Mouse (Mus musculus): ENCODE results near the gene Lefty1. TPM values are rescaled to one million over a fixed set of nuclear protein-coding genes. Genes with fewer than 3 reads are reported as not detected.
A peak's percentile ranks its signal among the peaks of the same experiment; 100 is the strongest.
"Not testable (repeated sequence)": the region's sequence is repeated elsewhere in the genome, so short reads cannot be mapped to it uniquely, and the experiment has no call there.

Gene Lefty1
- polyA plus RNA-seq (2016; fragmentation: Nextera tagmentation; extraction: Ambion mirVana), result 0.71 and 0.78 TPM in 2 replicates

- no peak for DNase-seq (ENCODE audit: low spot score)
- Histone ChIP-seq H3K4me3 (no peak within 1 kb of the TSS), H3K4me1 (replicated peaks) (peaks cover 41% of the 10 kb centered on the region), H3K36me3 (no peaks in the 10 kb centered on the region), H3K9me3 (no peaks in the 10 kb centered on the region), H3K27me3 (ENCODE audit: insufficient read depth, poor library complexity, severe bottlenecking) (peaks cover 64% of the 10 kb centered on the region), H3K27ac (no peak within 1 kb of the TSS)
- 10% methylated on average over 21 of the region's 21 CpGs for WGBS
Measured at GRCm38 (mm10) chr1:180934467-180935419, at the start of gene Lefty1. Gene Lefty1 (plus strand): TSS chr1:180935022.

GRCm38 (mm10) chr1:180888556-180889042, 46.2 kb upstream of the Lefty1 start:
- peaks cover 43% of the 10 kb centered on the region for H3K27me3 ChIP-seq (ENCODE audit: insufficient read depth, poor library complexity, severe bottlenecking)
- no peak overlapping the region for H3K4me3 ChIP-seq
- H3K27ac ChIP-seq, result peak overlapping the region; percentile 24
- peaks cover 22% of the 10 kb centered on the region for H3K4me1 ChIP-seq (replicated peaks)
- no peaks in the 10 kb centered on the region for H3K9me3 ChIP-seq
- H3K36me3 ChIP-seq, result no peaks in the 10 kb centered on the region
- DNase-seq (ENCODE audit: low spot score), result no peak
- 8% methylated on average over 13 of the region's 13 CpGs for WGBS

GRCm38 (mm10) chr1:180889172-180889571, 45.6 kb upstream of the Lefty1 start:
- Histone ChIP-seq H3K36me3 (no peaks in the 10 kb centered on the region), H3K27me3 (ENCODE audit: insufficient read depth, poor library complexity, severe bottlenecking) (peaks cover 49% of the 10 kb centered on the region), H3K4me3 (no peak overlapping the region), H3K9me3 (no peaks in the 10 kb centered on the region), H3K4me1 (replicated peaks) (peaks cover 23% of the 10 kb centered on the region), H3K27ac (no peak overlapping the region)
- no peak for DNase-seq (ENCODE audit: low spot score)
- WGBS, result 29% methylated on average over 7 of the region's 7 CpGs

- H3K27ac ChIP-seq, result no peak overlapping the region
- no peak overlapping the region for H3K4me3 ChIP-seq
- no peaks in the 10 kb centered on the region for H3K36me3 ChIP-seq
- 40% methylated on average over 6 of the region's 6 CpGs for WGBS
- H3K9me3 ChIP-seq, result no peaks in the 10 kb centered on the region
- no peak for DNase-seq (ENCODE audit: low spot score)
- peaks cover 28% of the 10 kb centered on the region for H3K4me1 ChIP-seq (replicated peaks)
- H3K27me3 ChIP-seq (ENCODE audit: insufficient read depth, poor library complexity, severe bottlenecking), result peaks cover 56% of the 10 kb centered on the region
Measured at GRCm38 (mm10) chr1:180889841-180890240, 45.0 kb upstream of the Lefty1 start.

GRCm38 (mm10) chr1:180892808-180893207, 42.0 kb upstream of the Lefty1 start, which contains the start of gene Lefty2:
Gene Lefty2 (plus strand): TSS chr1:180893108.
- H3K27me3 ChIP-seq (ENCODE audit: insufficient read depth, poor library complexity, severe bottlenecking), result peaks cover 66% of the 10 kb centered on the region
- DNase-seq (ENCODE audit: low spot score), result no peak
- no peaks in the 10 kb centered on the region for H3K36me3 ChIP-seq
- WGBS, result 59% methylated on average over 10 of the region's 10 CpGs
- peaks cover 28% of the 10 kb centered on the region for H3K4me1 ChIP-seq (replicated peaks)
- no peak within 1 kb of the TSS for H3K4me3 ChIP-seq
- no peaks in the 10 kb centered on the region for H3K9me3 ChIP-seq
- no peak within 1 kb of the TSS for H3K27ac ChIP-seq

- Histone ChIP-seq H3K27me3 (ENCODE audit: insufficient read depth, poor library complexity, severe bottlenecking) (peaks cover 54% of the 10 kb centered on the region), H3K4me1 (replicated peaks) (peaks cover 15% of the 10 kb centered on the region; the same call in 1 of the 2 replicates), H3K4me3 (peak overlapping the region; percentile 39)
- H3K9me3 ChIP-seq; H3K27ac ChIP-seq; DNase-seq (ENCODE audit: low spot score); H3K36me3 ChIP-seq: not testable (repeated sequence)
- WGBS, result 6% methylated on average over 49 of the region's 51 CpGs
Measured at GRCm38 (mm10) chr1:180894088-180894987, 40.5 kb upstream of the Lefty1 start.

GRCm38 (mm10) chr1:180901107-180901506, 33.7 kb upstream of the Lefty1 start:
- H3K4me3 ChIP-seq, result no peak overlapping the region
- H3K36me3 ChIP-seq, result peaks cover 7% of the 10 kb centered on the region
- under 1% methylated on average over 4 of the region's 4 CpGs for WGBS
- 0 out of 2 replicates have a peak, but pooled peaks cover 8% of the 10 kb centered on the region for H3K27me3 ChIP-seq (ENCODE audit: insufficient read depth, poor library complexity, severe bottlenecking)
- H3K4me1 ChIP-seq (replicated peaks), result peaks cover 27% of the 10 kb centered on the region
- no peak overlapping the region for H3K27ac ChIP-seq
- DNase-seq (ENCODE audit: low spot score), result no peak
- H3K9me3 ChIP-seq, result no peaks in the 10 kb centered on the region

- no peak overlapping the region for H3K27ac ChIP-seq
- 0 out of 2 replicates have a peak, but pooled peaks cover under 1% of the 10 kb centered on the region for H3K27me3 ChIP-seq (ENCODE audit: insufficient read depth, poor library complexity, severe bottlenecking)
- H3K9me3 ChIP-seq, result no peaks in the 10 kb centered on the region
- H3K36me3 ChIP-seq, result peaks cover 25% of the 10 kb centered on the region
- WGBS, result 28% methylated on average over 5 of the region's 5 CpGs
- no peak overlapping the region for H3K4me3 ChIP-seq
- H3K4me1 ChIP-seq (replicated peaks), result peaks cover 30% of the 10 kb centered on the region
- DNase-seq (ENCODE audit: low spot score), result no peak
Measured at GRCm38 (mm10) chr1:180902915-180903314, 31.9 kb upstream of the Lefty1 start.

- H3K36me3 ChIP-seq, result peaks cover 32% of the 10 kb centered on the region
- H3K4me1 ChIP-seq (replicated peaks), result peaks cover 30% of the 10 kb centered on the region
- peak overlapping the region; percentile 94 for H3K4me3 ChIP-seq
- 42% methylated on average over 10 of the region's 10 CpGs for WGBS
- no peaks in the 10 kb centered on the region for H3K27me3 ChIP-seq (ENCODE audit: insufficient read depth, poor library complexity, severe bottlenecking)
- peak overlapping the region; percentile 94 for H3K27ac ChIP-seq
- no peaks in the 10 kb centered on the region for H3K9me3 ChIP-seq
- DNase-seq (ENCODE audit: low spot score), result no peak
Measured at GRCm38 (mm10) chr1:180903666-180904038, 31.2 kb upstream of the Lefty1 start.

GRCm38 (mm10) chr1:180904039-180904814, 30.6 kb upstream of the Lefty1 start, which contains the start of gene Pycr2:
Gene Pycr2 (plus strand): TSS chr1:180904293.
- DNase-seq (ENCODE audit: low spot score), result peak; percentile 97
- Histone ChIP-seq H3K27me3 (ENCODE audit: insufficient read depth, poor library complexity, severe bottlenecking) (no peaks in the 10 kb centered on the region), H3K4me3 (peak within 1 kb of the TSS; percentile 94), H3K36me3 (peaks cover 38% of the 10 kb centered on the region), H3K9me3 (no peaks in the 10 kb centered on the region), H3K27ac (peak within 1 kb of the TSS; percentile 94), H3K4me1 (replicated peaks) (peaks cover 30% of the 10 kb centered on the region)
- under 1% methylated on average over 52 of the region's 52 CpGs for WGBS

GRCm38 (mm10) chr1:180904815-180905080, 30.1 kb upstream of the Lefty1 start:
- no peaks in the 10 kb centered on the region for H3K9me3 ChIP-seq

GRCm38 (mm10) chr1:180905307-180905706, 29.5 kb upstream of the Lefty1 start:
- Histone ChIP-seq H3K36me3 (peaks cover 40% of the 10 kb centered on the region), H3K4me1 (replicated peaks) (peaks cover 30% of the 10 kb centered on the region), H3K27me3 (ENCODE audit: insufficient read depth, poor library complexity, severe bottlenecking) (no peaks in the 10 kb centered on the region), H3K27ac (peak overlapping the region; percentile 50), H3K4me3 (peak overlapping the region; percentile 94), H3K9me3 (no peaks in the 10 kb centered on the region)
- whole genome bisulfite sequencing, result 67% methylated on average over 6 of the region's 6 CpGs
- no peak for DNase-seq (ENCODE audit: low spot score)

More at GRCm38 (mm10) chr1:180904815-180905080, 30.1 kb upstream of the Lefty1 start:
- peak overlapping the region; percentile 94 for H3K27ac ChIP-seq
- H3K36me3 ChIP-seq, result peaks cover 40% of the 10 kb centered on the region
- DNase-seq (ENCODE audit: low spot score), result no peak
- 4% methylated on average over 5 of the region's 5 CpGs for WGBS
- H3K27me3 ChIP-seq (ENCODE audit: insufficient read depth, poor library complexity, severe bottlenecking), result no peaks in the 10 kb centered on the region
- peaks cover 30% of the 10 kb centered on the region for H3K4me1 ChIP-seq (replicated peaks)
- peak overlapping the region; percentile 94 for H3K4me3 ChIP-seq

Data from hindbrain, embryonic 10.5 days (tissue).